Mouse (Mus musculus): ENCODE data around the gene Ctnnbip1. TPM values are rescaled to one million over a fixed set of nuclear protein-coding genes. Genes with fewer than 3 reads are reported as not detected.
A peak's percentile ranks its signal among the peaks of the same experiment; 100 is the strongest.

Gene Ctnnbip1
- polyA plus RNA-seq, 1 experiment, result not detected

DNA sequence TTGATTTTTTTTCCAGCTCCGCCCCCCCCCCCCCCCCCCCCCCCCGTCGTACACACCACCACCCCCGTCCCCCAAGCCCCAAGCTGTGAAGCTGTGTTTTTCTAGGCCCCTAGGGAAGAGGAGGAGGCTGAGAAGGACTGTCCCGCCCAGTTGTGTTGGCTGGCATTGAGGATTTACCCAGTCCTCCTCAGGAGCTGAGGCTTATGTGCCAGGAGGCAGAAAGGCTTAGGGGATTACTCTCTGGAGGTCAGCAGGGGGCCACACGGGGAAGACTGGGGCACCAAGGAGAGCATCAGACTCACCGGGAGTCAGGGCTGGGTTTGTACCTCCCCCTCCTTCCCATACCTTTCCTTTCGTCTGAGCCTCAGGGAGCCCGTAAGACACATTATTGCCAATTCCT, 54.4 kb downstream of the Ctnnbip1 start:
- Histone ChIP-seq H3K4me3 (ENCODE audit: insufficient read depth, low read depth, low read length) (no peak overlapping the region), H3K4me1 (ENCODE audit: control insufficient read depth, insufficient read depth, low read length) (peaks cover 40% of the 10 kb centered on the region), H3K27ac (ENCODE audit: insufficient read depth, low read depth, low read length) (no peak overlapping the region)
- TF ChIP-seq POLR2A (IDR thresholded peaks at IDR 0.05; ENCODE audit: insufficient read depth, low read depth, low read length), result no peak
- TF ChIP-seq CTCF (IDR thresholded peaks at IDR 0.05; ENCODE audit: insufficient read depth, low read depth, low read length), result no peak
- WGBS, result 38% methylated on average over 8 of the region's 9 CpGs

DNA sequence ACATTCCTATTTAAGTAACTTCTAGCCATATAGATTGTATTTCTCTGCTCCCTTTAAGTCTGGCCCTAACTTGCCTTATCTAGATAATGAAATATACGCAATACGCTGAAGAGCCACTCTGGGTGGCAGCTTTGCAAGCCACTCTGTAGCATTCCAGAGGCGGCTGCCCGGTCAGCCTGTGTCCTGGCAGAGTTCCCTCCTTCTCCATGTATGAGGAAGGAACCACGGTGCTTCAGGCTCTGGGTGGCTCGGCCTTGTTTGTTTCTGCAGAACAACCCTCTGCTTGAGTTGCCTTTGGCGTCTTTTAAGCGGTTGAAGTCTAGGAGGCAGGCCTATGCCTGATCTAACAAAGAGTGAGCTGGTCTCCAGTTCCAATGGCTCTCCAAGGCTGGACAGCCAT, 54.8 kb downstream of the Ctnnbip1 start:
- H3K27ac ChIP-seq (ENCODE audit: insufficient read depth, low read depth, low read length), result no peak overlapping the region
- H3K4me3 ChIP-seq (ENCODE audit: insufficient read depth, low read depth, low read length), result no peak overlapping the region

GRCm38 (mm10) chr4:149574391-149574821, 56.4 kb downstream of the Ctnnbip1 start:
- Histone ChIP-seq H3K4me1 (ENCODE audit: control insufficient read depth, insufficient read depth, low read length) (peaks cover 45% of the 10 kb centered on the region), H3K4me3 (ENCODE audit: insufficient read depth, low read depth, low read length) (no peak overlapping the region), H3K27ac (ENCODE audit: insufficient read depth, low read depth, low read length) (no peak overlapping the region)
- WGBS, result 94% methylated on average over 14 of the region's 14 CpGs
- TF ChIP-seq POLR2A (IDR thresholded peaks at IDR 0.05; ENCODE audit: insufficient read depth, low read depth, low read length), result no peak

More for the DNA sequence above, 54.8 kb downstream of the Ctnnbip1 start:
- H3K4me1 ChIP-seq (ENCODE audit: control insufficient read depth, insufficient read depth, low read length), result peaks cover 37% of the 10 kb centered on the region
- TF ChIP-seq POLR2A (IDR thresholded peaks at IDR 0.05; ENCODE audit: insufficient read depth, low read depth, low read length) (no peak), CTCF (IDR thresholded peaks at IDR 0.05; ENCODE audit: insufficient read depth, low read depth, low read length) (no peak)
- WGBS, result 84% methylated on average over 8 of the region's 8 CpGs

GRCm38 (mm10) chr4:149576061-149576460, 58.0 kb downstream of the Ctnnbip1 start:
- WGBS, result 33% methylated on average over 9 of the region's 9 CpGs
- H3K4me1 ChIP-seq (ENCODE audit: control insufficient read depth, insufficient read depth, low read length), result peaks cover 32% of the 10 kb centered on the region
- H3K27ac ChIP-seq (ENCODE audit: insufficient read depth, low read depth, low read length), result no peak overlapping the region
- no peak overlapping the region for H3K4me3 ChIP-seq (ENCODE audit: insufficient read depth, low read depth, low read length)
- no peak for TF ChIP-seq CTCF (IDR thresholded peaks at IDR 0.05; ENCODE audit: insufficient read depth, low read depth, low read length)
- TF ChIP-seq POLR2A (IDR thresholded peaks at IDR 0.05; ENCODE audit: insufficient read depth, low read depth, low read length), result no peak

DNA sequence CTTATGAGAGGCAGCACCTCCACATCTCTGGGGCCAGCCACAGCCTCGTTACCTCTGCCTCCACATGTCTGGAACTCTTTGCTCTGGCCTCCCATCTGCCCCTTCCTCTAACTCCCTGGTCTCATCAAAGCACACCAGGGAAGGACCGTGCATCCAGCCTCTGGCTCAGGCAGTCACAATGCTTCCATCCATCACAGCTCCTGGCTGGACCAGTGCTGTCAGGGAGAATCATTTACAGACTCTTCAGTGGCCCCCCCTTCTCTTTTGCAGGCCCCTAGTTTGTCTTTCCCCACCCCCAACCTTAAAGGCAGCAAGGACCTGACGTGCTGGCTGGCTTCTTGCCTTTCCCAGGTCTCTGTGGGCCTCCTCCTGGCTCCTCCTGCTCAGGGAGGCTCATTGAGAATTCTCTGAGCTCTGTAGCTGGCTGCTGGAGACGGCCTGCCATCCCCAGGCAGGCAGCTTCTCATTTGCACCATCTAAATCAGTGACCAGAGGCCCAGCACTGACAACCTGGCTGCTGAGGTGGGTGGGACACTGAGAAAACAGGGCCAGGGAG, 59.0 kb downstream of the Ctnnbip1 start:
- Histone ChIP-seq H3K27ac (ENCODE audit: insufficient read depth, low read depth, low read length) (no peak overlapping the region), H3K4me1 (ENCODE audit: control insufficient read depth, insufficient read depth, low read length) (peaks cover 22% of the 10 kb centered on the region), H3K4me3 (ENCODE audit: insufficient read depth, low read depth, low read length) (no peak overlapping the region)
- WGBS, result 65% methylated on average over 4 of the region's 4 CpGs
- TF ChIP-seq CTCF (IDR thresholded peaks at IDR 0.05; ENCODE audit: insufficient read depth, low read depth, low read length) (no peak), POLR2A (IDR thresholded peaks at IDR 0.05; ENCODE audit: insufficient read depth, low read depth, low read length) (no peak)

GRCm38 (mm10) chr4:149578085-149578681, 60.1 kb downstream of the Ctnnbip1 start:
- Histone ChIP-seq H3K4me1 (ENCODE audit: control insufficient read depth, insufficient read depth, low read length) (peaks cover 16% of the 10 kb centered on the region), H3K27ac (ENCODE audit: insufficient read depth, low read depth, low read length) (no peak overlapping the region), H3K4me3 (ENCODE audit: insufficient read depth, low read depth, low read length) (no peak overlapping the region)
- 53% methylated on average over 13 of the region's 13 CpGs for WGBS
- no peak for TF ChIP-seq POLR2A (IDR thresholded peaks at IDR 0.05; ENCODE audit: insufficient read depth, low read depth, low read length)
- no peak for TF ChIP-seq CTCF (IDR thresholded peaks at IDR 0.05; ENCODE audit: insufficient read depth, low read depth, low read length)

GRCm38 (mm10) chr4:149578831-149579230, 60.8 kb downstream of the Ctnnbip1 start:
- no peak overlapping the region for H3K27ac ChIP-seq (ENCODE audit: insufficient read depth, low read depth, low read length)
- peaks cover 16% of the 10 kb centered on the region for H3K4me1 ChIP-seq (ENCODE audit: control insufficient read depth, insufficient read depth, low read length)
- WGBS, result 20% methylated on average over 7 of the region's 7 CpGs
- H3K4me3 ChIP-seq (ENCODE audit: insufficient read depth, low read depth, low read length), result no peak overlapping the region
- TF ChIP-seq CTCF (IDR thresholded peaks at IDR 0.05; ENCODE audit: insufficient read depth, low read depth, low read length) (no peak), POLR2A (IDR thresholded peaks at IDR 0.05; ENCODE audit: insufficient read depth, low read depth, low read length) (no peak)

- Histone ChIP-seq H3K27ac (ENCODE audit: insufficient read depth, low read depth, low read length) (no peak overlapping the region), H3K4me1 (ENCODE audit: control insufficient read depth, insufficient read depth, low read length) (peaks cover 12% of the 10 kb centered on the region), H3K4me3 (ENCODE audit: insufficient read depth, low read depth, low read length) (no peak overlapping the region)
- TF ChIP-seq POLR2A (IDR thresholded peaks at IDR 0.05; ENCODE audit: insufficient read depth, low read depth, low read length), result no peak
- TF ChIP-seq CTCF (IDR thresholded peaks at IDR 0.05; ENCODE audit: insufficient read depth, low read depth, low read length), result no peak
- WGBS, result 91% methylated on average over 8 of the region's 8 CpGs
Measured at GRCm38 (mm10) chr4:149585236-149585635, 67.2 kb downstream of the Ctnnbip1 start.

GRCm38 (mm10) chr4:149586044-149586782, 68.2 kb downstream of the Ctnnbip1 start, which contains the start of gene Clstn1:
TSS of gene Clstn1 (plus strand) at chr4:149586468.
- WGBS, result 1% methylated on average over 92 of the region's 103 CpGs
- no peak for TF ChIP-seq CTCF (IDR thresholded peaks at IDR 0.05; ENCODE audit: insufficient read depth, low read depth, low read length)
- TF ChIP-seq POLR2A (IDR thresholded peaks at IDR 0.05; ENCODE audit: insufficient read depth, low read depth, low read length), result peak; percentile 39; the same call in 1 of the 2 replicates
- Histone ChIP-seq H3K4me1 (ENCODE audit: control insufficient read depth, insufficient read depth, low read length) (peaks cover 12% of the 10 kb centered on the region), H3K27ac (ENCODE audit: insufficient read depth, low read depth, low read length) (peak within 1 kb of the TSS; percentile 18; the same call in 1 of the 2 replicates), H3K4me3 (ENCODE audit: insufficient read depth, low read depth, low read length) (peak within 1 kb of the TSS; percentile 92)
